Mouse (Mus musculus): ENCODE measurements around the gene Psmg4. TPM values are rescaled to one million over a fixed set of nuclear protein-coding genes. Genes with fewer than 3 reads are reported as not detected.

Psmg4 gene
- polyA plus RNA-seq, 1 experiment from 2014 or later, result 67.2 TPM

DNA sequence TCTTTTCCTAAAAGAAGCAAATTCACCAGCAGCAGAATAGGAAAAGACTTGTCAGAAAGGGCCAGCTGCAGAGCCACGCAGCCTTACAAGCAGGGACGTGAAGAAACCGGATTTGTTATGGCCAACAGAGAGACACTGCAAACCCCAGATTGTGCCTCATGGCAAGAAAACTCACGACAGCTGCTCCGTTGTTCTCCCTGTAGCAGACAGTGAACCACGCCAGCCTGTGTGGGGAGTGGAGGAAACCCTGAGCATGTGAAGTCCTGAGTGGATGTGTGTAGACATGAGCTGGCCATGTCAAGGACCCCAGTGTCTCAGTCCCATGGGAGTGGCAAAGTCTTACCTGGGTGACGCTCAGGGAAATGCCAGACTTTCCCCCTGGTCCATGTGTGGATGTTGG lies 26.2 kb upstream of the Psmg4 start:
- no peaks in the 10 kb centered on the region for H3K9me3 ChIP-seq (ENCODE audit: control insufficient read depth, low read length)
- no peaks in the 10 kb centered on the region for H3K36me3 ChIP-seq (ENCODE audit: control insufficient read depth, insufficient read depth, low read length)
- peaks cover 6% of the 10 kb centered on the region for H3K4me1 ChIP-seq (ENCODE audit: control insufficient read depth, insufficient read depth, low read length)
- H3K27ac ChIP-seq (ENCODE audit: low read length), result no peak overlapping the region
- H3K4me3 ChIP-seq (ENCODE audit: low read length), result no peak overlapping the region
- WGBS, result 56% methylated on average over 7 of the region's 7 CpGs
- peaks cover 3% of the 10 kb centered on the region; the same call in 1 of the 2 replicates for H3K27me3 ChIP-seq (replicated peaks; ENCODE audit: control insufficient read depth, insufficient read depth, low read length)
- ATAC-seq, result 0 out of 2 replicates have a peak, but pooled peaks have one; percentile 31
- no peak overlapping the region for H3K9ac ChIP-seq (ENCODE audit: low read depth, low read length)
- H3K4me2 ChIP-seq (ENCODE audit: low read depth, low read length), result no peak overlapping the region

DNA sequence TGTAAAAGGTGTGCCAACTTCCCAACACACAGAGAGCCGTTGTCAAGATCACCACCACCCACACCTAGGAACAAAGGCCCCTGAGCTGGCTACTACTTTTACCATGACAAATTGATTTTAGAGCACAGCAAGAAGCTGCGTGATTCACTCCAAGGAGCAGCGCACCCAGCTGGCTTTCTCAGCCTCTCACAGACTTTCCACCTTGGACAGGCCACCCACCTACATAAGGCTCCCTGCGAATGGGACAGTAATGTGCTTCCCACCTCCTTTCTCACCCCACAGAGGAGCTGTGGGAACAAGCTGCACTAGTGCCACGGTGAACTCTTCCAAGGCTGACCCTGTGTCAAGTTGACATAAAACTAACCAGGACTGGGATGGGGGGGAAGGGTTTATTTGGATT lies 19.4 kb upstream of the Psmg4 start:
- Histone ChIP-seq H3K27ac (ENCODE audit: low read length) (no peak overlapping the region), H3K36me3 (ENCODE audit: control insufficient read depth, insufficient read depth, low read length) (no peaks in the 10 kb centered on the region), H3K9me3 (ENCODE audit: control insufficient read depth, low read length) (no peaks in the 10 kb centered on the region), H3K4me1 (ENCODE audit: control insufficient read depth, insufficient read depth, low read length) (peaks cover 7% of the 10 kb centered on the region; the same call in 1 of the 2 replicates), H3K4me2 (ENCODE audit: low read depth, low read length) (no peak overlapping the region), H3K9ac (ENCODE audit: low read depth, low read length) (no peak overlapping the region), H3K27me3 (replicated peaks; ENCODE audit: control insufficient read depth, insufficient read depth, low read length) (no peaks in the 10 kb centered on the region), H3K4me3 (ENCODE audit: low read length) (no peak overlapping the region)
- ATAC-seq, result no peak
- 51% methylated on average over 5 of the region's 5 CpGs for WGBS

DNA sequence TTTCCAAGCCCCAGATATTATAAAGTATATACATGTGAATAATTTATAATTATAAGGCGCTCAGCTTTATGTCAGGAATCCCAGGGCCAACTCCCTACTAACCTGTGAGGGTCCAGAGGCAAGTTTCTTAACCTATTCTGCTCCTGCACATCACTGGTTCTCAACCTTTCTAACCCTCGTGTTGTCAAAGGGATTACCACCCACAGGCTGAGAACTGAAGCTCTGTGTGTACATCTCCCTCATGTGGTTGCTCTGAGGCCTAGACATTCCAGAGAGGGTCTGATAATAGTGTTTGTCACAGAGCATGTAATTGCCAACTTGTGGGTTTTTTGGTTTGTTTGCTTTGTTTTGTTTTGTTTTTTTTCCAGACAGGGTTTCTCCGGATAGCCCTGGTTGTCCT lies 15.8 kb upstream of the Psmg4 start:
- ATAC-seq, result no peak
- no peaks in the 10 kb centered on the region for H3K9me3 ChIP-seq (ENCODE audit: control insufficient read depth, low read length)
- H3K9ac ChIP-seq (ENCODE audit: low read depth, low read length), result no peak overlapping the region
- no peaks in the 10 kb centered on the region for H3K36me3 ChIP-seq (ENCODE audit: control insufficient read depth, insufficient read depth, low read length)
- H3K27me3 ChIP-seq (replicated peaks; ENCODE audit: control insufficient read depth, insufficient read depth, low read length), result no peaks in the 10 kb centered on the region
- H3K4me3 ChIP-seq (ENCODE audit: low read length), result no peak overlapping the region
- no peak overlapping the region for H3K4me2 ChIP-seq (ENCODE audit: low read depth, low read length)
- peaks cover 20% of the 10 kb centered on the region for H3K4me1 ChIP-seq (ENCODE audit: control insufficient read depth, insufficient read depth, low read length)
- WGBS, result 54% methylated on average over 3 of the region's 3 CpGs
- H3K27ac ChIP-seq (ENCODE audit: low read length), result no peak overlapping the region

- ATAC-seq, result no peak
- Histone ChIP-seq H3K9me3 (ENCODE audit: control insufficient read depth, low read length) (no peaks in the 10 kb centered on the region), H3K4me1 (ENCODE audit: control insufficient read depth, insufficient read depth, low read length) (peaks cover 20% of the 10 kb centered on the region), H3K4me3 (ENCODE audit: low read length) (no peak overlapping the region), H3K9ac (ENCODE audit: low read depth, low read length) (no peak overlapping the region), H3K27ac (ENCODE audit: low read length) (peak overlapping the region; percentile 17; the same call in 1 of the 2 replicates), H3K36me3 (ENCODE audit: control insufficient read depth, insufficient read depth, low read length) (no peaks in the 10 kb centered on the region), H3K4me2 (ENCODE audit: low read depth, low read length) (peak overlapping the region; percentile 80; the same call in 1 of the 2 replicates), H3K27me3 (replicated peaks; ENCODE audit: control insufficient read depth, insufficient read depth, low read length) (no peaks in the 10 kb centered on the region)
- WGBS, result 69% methylated on average over 3 of the region's 3 CpGs
Measured at GRCm38 (mm10) chr13:34148181-34148580, 14.6 kb upstream of the Psmg4 start.

GRCm38 (mm10) chr13:34148767-34149392 lies 13.9 kb upstream of the Psmg4 start:
- H3K9me3 ChIP-seq (ENCODE audit: control insufficient read depth, low read length), result no peaks in the 10 kb centered on the region
- H3K4me3 ChIP-seq (ENCODE audit: low read length), result peak overlapping the region; percentile 48
- H3K9ac ChIP-seq (ENCODE audit: low read depth, low read length), result peak overlapping the region; percentile 61
- H3K27ac ChIP-seq (ENCODE audit: low read length), result peak overlapping the region; percentile 60
- H3K4me2 ChIP-seq (ENCODE audit: low read depth, low read length), result peak overlapping the region; percentile 80
- H3K27me3 ChIP-seq (replicated peaks; ENCODE audit: control insufficient read depth, insufficient read depth, low read length), result no peaks in the 10 kb centered on the region
- H3K4me1 ChIP-seq (ENCODE audit: control insufficient read depth, insufficient read depth, low read length), result peaks cover 20% of the 10 kb centered on the region
- ATAC-seq, result peak; percentile 69
- WGBS, result 2% methylated on average over 23 of the region's 23 CpGs
- no peaks in the 10 kb centered on the region for H3K36me3 ChIP-seq (ENCODE audit: control insufficient read depth, insufficient read depth, low read length)

DNA sequence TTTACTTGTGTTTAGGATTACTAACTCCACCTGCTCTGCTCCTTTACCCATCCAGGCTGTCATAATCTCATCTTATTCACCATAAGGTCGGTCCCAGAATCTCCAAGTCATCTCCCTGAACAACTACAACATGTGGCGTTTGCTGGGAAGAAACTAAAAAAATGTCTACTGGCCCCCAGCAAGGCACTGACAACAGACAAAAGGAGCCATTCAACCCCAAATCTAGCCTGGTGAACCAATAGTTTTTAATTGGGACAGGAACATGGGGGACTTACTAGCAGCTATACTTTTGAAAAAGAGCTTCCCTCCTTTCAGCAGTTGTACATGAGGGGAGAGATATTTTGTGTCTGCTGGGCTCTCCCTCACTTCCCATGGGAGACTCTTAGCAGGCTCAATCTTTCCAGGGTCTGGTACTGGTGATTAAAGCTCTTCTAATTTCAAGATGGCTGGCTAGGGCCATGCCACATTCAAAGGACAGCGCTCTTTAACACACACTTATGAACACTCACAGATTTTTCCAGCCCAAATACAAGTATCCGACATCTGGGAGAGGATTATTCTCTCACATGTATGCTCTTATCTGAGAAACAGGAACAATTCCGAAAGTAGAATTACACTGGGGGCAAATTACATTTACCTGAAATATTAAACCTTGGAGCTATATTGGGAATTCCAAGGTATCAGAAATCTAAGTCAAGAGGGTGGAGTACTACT lies 13.1 kb upstream of the Psmg4 start:
- Histone ChIP-seq H3K4me3 (ENCODE audit: low read length) (peak overlapping the region; percentile 48), H3K9ac (ENCODE audit: low read depth, low read length) (0 out of 2 replicates have a peak overlapping the region, but pooled peaks have one; percentile 61), H3K4me1 (ENCODE audit: control insufficient read depth, insufficient read depth, low read length) (peaks cover 20% of the 10 kb centered on the region), H3K27ac (ENCODE audit: low read length) (peak overlapping the region; percentile 54; the same call in 1 of the 2 replicates), H3K36me3 (ENCODE audit: control insufficient read depth, insufficient read depth, low read length) (no peaks in the 10 kb centered on the region), H3K4me2 (ENCODE audit: low read depth, low read length) (peak overlapping the region; percentile 80), H3K27me3 (replicated peaks; ENCODE audit: control insufficient read depth, insufficient read depth, low read length) (no peaks in the 10 kb centered on the region), H3K9me3 (ENCODE audit: control insufficient read depth, low read length) (no peaks in the 10 kb centered on the region)
- WGBS, result 55% methylated on average over 5 of the region's 5 CpGs
- no peak for ATAC-seq

GRCm38 (mm10) chr13:34150271-34151027 lies 12.3 kb upstream of the Psmg4 start:
- Histone ChIP-seq H3K4me2 (ENCODE audit: low read depth, low read length) (peak overlapping the region; percentile 43), H3K27me3 (replicated peaks; ENCODE audit: control insufficient read depth, insufficient read depth, low read length) (no peaks in the 10 kb centered on the region), H3K4me1 (ENCODE audit: control insufficient read depth, insufficient read depth, low read length) (peaks cover 20% of the 10 kb centered on the region), H3K4me3 (ENCODE audit: low read length) (peak overlapping the region; percentile 10; the same call in 1 of the 2 replicates), H3K9ac (ENCODE audit: low read depth, low read length) (peak overlapping the region; percentile 42), H3K36me3 (ENCODE audit: control insufficient read depth, insufficient read depth, low read length) (no peaks in the 10 kb centered on the region), H3K9me3 (ENCODE audit: control insufficient read depth, low read length) (no peaks in the 10 kb centered on the region), H3K27ac (ENCODE audit: low read length) (peak overlapping the region; percentile 54)
- no peak for ATAC-seq
- 13% methylated on average over 19 of the region's 19 CpGs for WGBS

DNA sequence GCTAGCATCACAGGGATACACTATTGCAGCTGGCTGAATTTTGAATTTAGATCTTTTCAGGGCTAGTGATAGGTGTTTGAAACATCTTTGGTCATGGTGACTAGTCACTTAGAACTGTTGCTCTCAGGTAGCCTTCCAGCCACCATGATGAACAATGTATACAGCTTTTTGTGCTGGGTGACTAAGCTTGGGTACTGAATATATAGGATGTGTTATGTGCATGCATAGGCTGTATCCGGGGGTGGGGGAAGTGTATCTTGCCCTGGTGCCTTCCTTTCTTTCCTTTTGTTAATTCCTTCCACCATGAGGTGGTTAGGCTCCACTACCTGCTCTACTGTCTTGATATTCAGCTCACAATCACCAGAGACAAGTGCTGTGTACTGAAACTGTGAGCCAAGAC lies 11.3 kb upstream of the Psmg4 start:
- H3K4me2 ChIP-seq (ENCODE audit: low read depth, low read length), result no peak overlapping the region
- no peak overlapping the region for H3K4me3 ChIP-seq (ENCODE audit: low read length)
- H3K9me3 ChIP-seq (ENCODE audit: control insufficient read depth, low read length), result no peaks in the 10 kb centered on the region
- no peaks in the 10 kb centered on the region for H3K36me3 ChIP-seq (ENCODE audit: control insufficient read depth, insufficient read depth, low read length)
- no peak overlapping the region for H3K9ac ChIP-seq (ENCODE audit: low read depth, low read length)
- H3K4me1 ChIP-seq (ENCODE audit: control insufficient read depth, insufficient read depth, low read length), result peaks cover 20% of the 10 kb centered on the region
- H3K27me3 ChIP-seq (replicated peaks; ENCODE audit: control insufficient read depth, insufficient read depth, low read length), result no peaks in the 10 kb centered on the region
- ATAC-seq, result no peak
- no peak overlapping the region for H3K27ac ChIP-seq (ENCODE audit: low read length)
- WGBS, result 93% methylated on average over 1 of the region's 1 CpGs

- 43% methylated on average over 7 of the region's 7 CpGs for WGBS
- Histone ChIP-seq H3K9me3 (ENCODE audit: control insufficient read depth, low read length) (no peaks in the 10 kb centered on the region), H3K27me3 (replicated peaks; ENCODE audit: control insufficient read depth, insufficient read depth, low read length) (no peaks in the 10 kb centered on the region), H3K4me3 (ENCODE audit: low read length) (no peak overlapping the region), H3K4me1 (ENCODE audit: control insufficient read depth, insufficient read depth, low read length) (peaks cover 19% of the 10 kb centered on the region), H3K9ac (ENCODE audit: low read depth, low read length) (no peak overlapping the region), H3K36me3 (ENCODE audit: control insufficient read depth, insufficient read depth, low read length) (no peaks in the 10 kb centered on the region), H3K4me2 (ENCODE audit: low read depth, low read length) (no peak overlapping the region), H3K27ac (ENCODE audit: low read length) (no peak overlapping the region)
- ATAC-seq, result no peak
Measured at GRCm38 (mm10) chr13:34152695-34153094, 10.1 kb upstream of the Psmg4 start.

Data from intestine, embryonic 16.5 days (tissue).